ENCODE assay signal across 20 mouse cellular contexts in genomic region chr7:142351569-142351968, GRCm38 (mm10). TPM values are rescaled to one million over a fixed set of nuclear protein-coding genes. Genes with fewer than 3 reads are reported as not detected.
A peak's percentile ranks its signal among the peaks of the same experiment; 100 is the strongest.
DNase-seq lines count a peak whose midpoint lies in the region; ATAC-seq and TF ChIP-seq lines count a peak whose summit lies in the region.
"Had no signal": no experiment of that assay in that cellular context is flagged by ENCODE, and none has a peak within 500 bp of the region (broad histone marks: within the 10 kb centered on the region; RNA-seq: fewer than 3 reads in every experiment).

No protein-coding gene starts in this region.

- no peaks in the 10 kb centered on the region for H3K9me3 ChIP-seq in midbrain, embryonic 13.5 days
- no peaks in the 10 kb centered on the region for H3K9me3 ChIP-seq in midbrain, embryonic 10.5 days (replicated peaks)
- no peaks in the 10 kb centered on the region for H3K9me3 ChIP-seq in G1E (replicated peaks)
- no peaks in the 10 kb centered on the region for H3K9me3 ChIP-seq in forebrain, embryonic 15.5 days
- H3K9me3 ChIP-seq: embryonic facial prominence, embryonic 13.5 days had no signal

- H3K4me2 ChIP-seq in midbrain, embryonic 13.5 days (replicated peaks): no peak overlapping the region
- no peak overlapping the region for H3K4me2 ChIP-seq in forebrain, embryonic 15.5 days (replicated peaks)
- H3K4me2 ChIP-seq: embryonic facial prominence, embryonic 13.5 days had no signal

- H3K27ac ChIP-seq in midbrain, embryonic 13.5 days: peak overlapping the region; percentile 41
- no peak overlapping the region for H3K27ac ChIP-seq in midbrain, embryonic 10.5 days (replicated peaks)
- peak overlapping the region; percentile 45 for H3K27ac ChIP-seq in forebrain, embryonic 15.5 days (replicated peaks)
- H3K27ac ChIP-seq: embryonic facial prominence, embryonic 13.5 days; left cerebral cortex, adult 2 months; macrophage had no signal

- DNase-seq in midbrain, embryonic 10.5 days (ENCODE audit: low spot score): no peak
- DNase-seq in G1E (ENCODE audit: low spot score): peak; percentile 72
- no peak for DNase-seq in ovary, postnatal 10 days (ENCODE audit: low spot score)
- DNase-seq in cerebellum, adult 9-10 months: no peak
- DNase-seq in frontal cortex, postnatal 25 days (ENCODE audit: low spot score in 2 of 2): no peak
- DNase-seq: cerebellum, postnatal 10 days; heart, postnatal 4 days; spleen, adult 18-20 months had no signal

- no peaks in the 10 kb centered on the region for H3K36me3 ChIP-seq in midbrain, embryonic 13.5 days
- H3K36me3 ChIP-seq in midbrain, embryonic 10.5 days: no peaks in the 10 kb centered on the region
- H3K36me3 ChIP-seq in G1E (replicated peaks): no peaks in the 10 kb centered on the region
- no peaks in the 10 kb centered on the region for H3K36me3 ChIP-seq in forebrain, embryonic 15.5 days
- H3K36me3 ChIP-seq: embryonic facial prominence, embryonic 13.5 days had no signal

- H3K4me3 ChIP-seq in midbrain, embryonic 13.5 days (replicated peaks): no peak overlapping the region
- no peak overlapping the region for H3K4me3 ChIP-seq in midbrain, embryonic 10.5 days
- no peak overlapping the region; the same call in 1 of the 2 replicates for H3K4me3 ChIP-seq in G1E (ENCODE audit: low read depth, low read length)
- no peak overlapping the region for H3K4me3 ChIP-seq in forebrain, embryonic 15.5 days
- H3K4me3 ChIP-seq: embryonic facial prominence, embryonic 13.5 days; left cerebral cortex, adult 2 months had no signal

- no peaks in the 10 kb centered on the region for H3K27me3 ChIP-seq in midbrain, embryonic 13.5 days
- 0 out of 2 replicates have a peak, but pooled peaks cover 12% of the 10 kb centered on the region for H3K27me3 ChIP-seq in midbrain, embryonic 10.5 days (ENCODE audit: low read depth, poor library complexity, severe bottlenecking)
- no peaks in the 10 kb centered on the region for H3K27me3 ChIP-seq in G1E (ENCODE audit: insufficient read depth, low read length)
- no peaks in the 10 kb centered on the region for H3K27me3 ChIP-seq in forebrain, embryonic 15.5 days
- H3K27me3 ChIP-seq: embryonic facial prominence, embryonic 13.5 days had no signal

- no peak for TF ChIP-seq CTCF in G1E (IDR thresholded peaks at IDR 0.05; ENCODE audit: low read depth, low read length)

- H3K9ac ChIP-seq in midbrain, embryonic 13.5 days (replicated peaks): no peak overlapping the region
- H3K9ac ChIP-seq in forebrain, embryonic 15.5 days (replicated peaks): no peak overlapping the region
- H3K9ac ChIP-seq: embryonic facial prominence, embryonic 13.5 days had no signal

- ATAC-seq in midbrain, embryonic 13.5 days: peak; percentile 57
- peak; percentile 66 for ATAC-seq in G1E (ENCODE audit: extremely low read depth, insufficient number of reproducible peaks, low FRiP score, poor library complexity, severe bottlenecking)
- ATAC-seq in forebrain, embryonic 15.5 days (replicated peaks): peak; percentile 41
- ATAC-seq in megakaryocyte progenitor cell, adult 5-6 weeks (replicated peaks; ENCODE audit: poor library complexity): peak; percentile 58
- ATAC-seq: intestine, embryonic 16.5 days had no signal

- H3K4me1 ChIP-seq in midbrain, embryonic 13.5 days (replicated peaks): peaks cover 24% of the 10 kb centered on the region
- H3K4me1 ChIP-seq in midbrain, embryonic 10.5 days: peaks cover 5% of the 10 kb centered on the region; the same call in 1 of the 2 replicates
- peaks cover 87% of the 10 kb centered on the region for H3K4me1 ChIP-seq in G1E (ENCODE audit: insufficient read depth, low read depth, low read length)
- H3K4me1 ChIP-seq in forebrain, embryonic 15.5 days: peaks cover 21% of the 10 kb centered on the region

- WGBS in midbrain, embryonic 13.5 days: 52% methylated on average over 5 of the region's 5 CpGs
- WGBS in midbrain, embryonic 10.5 days: 87% methylated on average over 5 of the region's 5 CpGs
- WGBS in forebrain, embryonic 15.5 days: 56% methylated on average over 5 of the region's 5 CpGs

RNA-seq across cellular contexts. Expression of gene Ifitm10, which starts 22.0 kb away (rescaled TPM):
- 1.9 and 2.3 TPM in 2 replicates for polyA plus RNA-seq in midbrain, embryonic 13.5 days (2015; fragmentation: Nextera tagmentation; extraction: Ambion mirVana)
- polyA plus RNA-seq in midbrain, embryonic 10.5 days (2016; fragmentation: Nextera tagmentation; extraction: Ambion mirVana): 0.41 and 0.50 TPM in 2 replicates
- total RNA-seq in G1E (2014; fragmentation: Nextera tagmentation) (not detected in 2 replicates), G1E (2017) (0.81 and 0.93 TPM in 2 replicates)
- polyA plus RNA-seq in G1E (2012): 0.33 and 0.52 TPM in 2 replicates
- polyA plus RNA-seq in forebrain, embryonic 15.5 days (2015; fragmentation: Nextera tagmentation; extraction: Ambion mirVana): 2.4 and 3.1 TPM in 2 replicates
- total RNA-seq in megakaryocyte progenitor cell, adult 5-6 weeks (2015): not detected in 2 replicates
- not detected in 2 replicates for total RNA-seq in megakaryocyte progenitor cell, adult 5-6 weeks (2017)
- polyA plus RNA-seq: macrophage; neural tube, embryonic 11.5 days had no signal

RNA-seq across cellular contexts. Expression of gene Gm49369, which starts 30.9 kb away (rescaled TPM):
- not detected in 2 replicates for polyA plus RNA-seq in midbrain, embryonic 13.5 days (2015; fragmentation: Nextera tagmentation; extraction: Ambion mirVana)
- polyA plus RNA-seq in midbrain, embryonic 10.5 days (2016; fragmentation: Nextera tagmentation; extraction: Ambion mirVana): 0.75 TPM in 1 of 2 replicates, not detected in the other
- not detected in 2 replicates for total RNA-seq in G1E (2014; fragmentation: Nextera tagmentation)
- total RNA-seq in G1E (2017): 246 and 291 TPM in 2 replicates
- 28.2 and 43.6 TPM in 2 replicates for polyA plus RNA-seq in G1E (2012)
- 1.0 and 3.0 TPM in 2 replicates for polyA plus RNA-seq in forebrain, embryonic 15.5 days (2015; fragmentation: Nextera tagmentation; extraction: Ambion mirVana)
- total RNA-seq in megakaryocyte progenitor cell, adult 5-6 weeks (2015): not detected in 2 replicates
- 25.2 and 59.0 TPM in 2 replicates for total RNA-seq in megakaryocyte progenitor cell, adult 5-6 weeks (2017)
- polyA plus RNA-seq: embryonic facial prominence, embryonic 13.5 days; neural tube, embryonic 11.5 days had no signal

RNA-seq across cellular contexts. Expression of gene Ctsd, which starts 36.3 kb away (rescaled TPM):
- 191 and 206 TPM in 2 replicates for polyA plus RNA-seq in midbrain, embryonic 13.5 days (2015; fragmentation: Nextera tagmentation; extraction: Ambion mirVana)
- 145 and 171 TPM in 2 replicates for polyA plus RNA-seq in midbrain, embryonic 10.5 days (2016; fragmentation: Nextera tagmentation; extraction: Ambion mirVana)
- total RNA-seq in G1E (2014; fragmentation: Nextera tagmentation) (102 and 133 TPM in 2 replicates), G1E (2017) (1,036 and 1,228 TPM in 2 replicates)
- 43.0 and 64.7 TPM in 2 replicates for polyA plus RNA-seq in G1E (2012)
- polyA plus RNA-seq in forebrain, embryonic 15.5 days (2015; fragmentation: Nextera tagmentation; extraction: Ambion mirVana): 195 and 218 TPM in 2 replicates
- total RNA-seq in megakaryocyte progenitor cell, adult 5-6 weeks (2015): 115 and 133 TPM in 2 replicates
- total RNA-seq in megakaryocyte progenitor cell, adult 5-6 weeks (2017): 129 and 170 TPM in 2 replicates

RNA-seq across cellular contexts. Expression of gene Krtap5-4, which starts 48.2 kb away (rescaled TPM):
- not detected in 2 replicates for polyA plus RNA-seq in midbrain, embryonic 13.5 days (2015; fragmentation: Nextera tagmentation; extraction: Ambion mirVana)
- polyA plus RNA-seq in midbrain, embryonic 10.5 days (2016; fragmentation: Nextera tagmentation; extraction: Ambion mirVana): not detected in 2 replicates
- not detected in 2 replicates for total RNA-seq in G1E (2014; fragmentation: Nextera tagmentation)
- not detected in 2 replicates for total RNA-seq in G1E (2017)
- not detected in 2 replicates for polyA plus RNA-seq in G1E (2012)
- not detected in 2 replicates for polyA plus RNA-seq in forebrain, embryonic 15.5 days (2015; fragmentation: Nextera tagmentation; extraction: Ambion mirVana)
- total RNA-seq in megakaryocyte progenitor cell, adult 5-6 weeks (2015): not detected in 2 replicates
- not detected in 2 replicates for total RNA-seq in megakaryocyte progenitor cell, adult 5-6 weeks (2017)
- total RNA-seq: ES-E14; gastrocnemius, adult 18-20 months; heart, postnatal 4 days; layer of hippocampus, adult 18-20 months; left cerebral cortex, adult 2 months had no signal
- polyA plus RNA-seq: embryonic facial prominence, embryonic 13.5 days; intestine, embryonic 16.5 days; limb, embryonic 14.5 days; macrophage; neural tube, embryonic 11.5 days had no signal

RNA-seq across cellular contexts. Expression of gene Krtap5-1, which starts 54.7 kb away (rescaled TPM):
- polyA plus RNA-seq in midbrain, embryonic 13.5 days (2015; fragmentation: Nextera tagmentation; extraction: Ambion mirVana): not detected in 2 replicates
- polyA plus RNA-seq in midbrain, embryonic 10.5 days (2016; fragmentation: Nextera tagmentation; extraction: Ambion mirVana): not detected in 2 replicates
- total RNA-seq in G1E (2014; fragmentation: Nextera tagmentation) (not detected in 2 replicates), G1E (2017) (not detected in 2 replicates)
- polyA plus RNA-seq in G1E (2012): not detected in 2 replicates
- polyA plus RNA-seq in forebrain, embryonic 15.5 days (2015; fragmentation: Nextera tagmentation; extraction: Ambion mirVana): not detected in 2 replicates
- total RNA-seq in megakaryocyte progenitor cell, adult 5-6 weeks (2015): not detected in 2 replicates
- total RNA-seq in megakaryocyte progenitor cell, adult 5-6 weeks (2017): not detected in 2 replicates
- total RNA-seq: ES-E14; gastrocnemius, adult 18-20 months; heart, postnatal 4 days; layer of hippocampus, adult 18-20 months; left cerebral cortex, adult 2 months had no signal
- polyA plus RNA-seq: embryonic facial prominence, embryonic 13.5 days; intestine, embryonic 16.5 days; limb, embryonic 14.5 days; macrophage; neural tube, embryonic 11.5 days had no signal
